Mouse (Mus musculus): ENCODE data around the gene Ccdc92b. TPM values are rescaled to one million over a fixed set of nuclear protein-coding genes. Genes with fewer than 3 reads are reported as not detected.

The Ccdc92b gene
- polyA plus RNA-seq (2014; fragmentation: Illumina TruSeq; extraction: RNeasy Lipid Tissue Mini Kit (QIAGEN cat#74804); ENCODE audit: low read depth, low replicate concordance) = not detected

GRCm38 (mm10) chr11:74619201-74619955 lies at the start of gene Ccdc92b:
TSS of gene Ccdc92b (plus strand) at chr11:74619605.

GRCm38 (mm10) chr11:74610545-74611176 lies 8.7 kb upstream of the Ccdc92b start, which contains the start of gene Rap1gap2:
TSS of gene Rap1gap2 (minus strand) at chr11:74610915.

GRCm38 (mm10) chr11:74649095-74649646 lies 29.8 kb downstream of the Ccdc92b start, which contains the start of gene Cluh:
TSS of gene Cluh (plus strand) at chr11:74649495.

Other genes with a start within 250 kb of the Ccdc92b start
- gene Rap1gap2, start 8.7 kb upstream of the Ccdc92b start, polyA plus RNA-seq (2014; fragmentation: Illumina TruSeq; extraction: RNeasy Lipid Tissue Mini Kit (QIAGEN cat#74804); ENCODE audit: low read depth, low replicate concordance) = 0.08 TPM
- gene Cluh, start 29.9 kb downstream of the Ccdc92b start, polyA plus RNA-seq (2014; fragmentation: Illumina TruSeq; extraction: RNeasy Lipid Tissue Mini Kit (QIAGEN cat#74804); ENCODE audit: low read depth, low replicate concordance) = 13.1 TPM
- 162 TPM for gene Pafah1b1, start 105.1 kb downstream of the Ccdc92b start, polyA plus RNA-seq (2014; fragmentation: Illumina TruSeq; extraction: RNeasy Lipid Tissue Mini Kit (QIAGEN cat#74804); ENCODE audit: low read depth, low replicate concordance)
- gene Mettl16, start 151.2 kb downstream of the Ccdc92b start, polyA plus RNA-seq (2014; fragmentation: Illumina TruSeq; extraction: RNeasy Lipid Tissue Mini Kit (QIAGEN cat#74804); ENCODE audit: low read depth, low replicate concordance) = 13.4 TPM
- gene Mnt, start 211.3 kb downstream of the Ccdc92b start, polyA plus RNA-seq (2014; fragmentation: Illumina TruSeq; extraction: RNeasy Lipid Tissue Mini Kit (QIAGEN cat#74804); ENCODE audit: low read depth, low replicate concordance) = 1.2 TPM

All from liver, adult 10 weeks (tissue).